Mouse (Mus musculus): Measurements from ENCODE around the gene Rgl2. TPM values are rescaled to one million over a fixed set of nuclear protein-coding genes. Genes with fewer than 3 reads are reported as not detected.
"Not testable (repeated sequence)": the region's sequence is repeated elsewhere in the genome, so short reads cannot be mapped to it uniquely, and the experiment has no call there.

Gene Rgl2
- total and polyA plus RNA-seq, 2 experiments from 2014 or later, result 38.2 to 83.0 TPM

GRCm38 (mm10) chr17:33978631-33979031 lies 49.3 kb downstream of the Rgl2 start:
- peak overlapping the region; percentile 45 for H3K4me2 ChIP-seq (ENCODE audit: low read depth, low read length, poor library complexity, severe bottlenecking)
- peaks cover 36% of the 10 kb centered on the region for H3K27me3 ChIP-seq (ENCODE audit: insufficient read depth, low read length)
- DNase-seq (ENCODE audit: low spot score), result peak; percentile 35
- no peaks in the 10 kb centered on the region for H3K36me3 ChIP-seq (ENCODE audit: insufficient read depth, low read length)
- H3K9ac ChIP-seq (replicated peaks; ENCODE audit: low read length, poor library complexity, severe bottlenecking), result no peak overlapping the region
- no peaks in the 10 kb centered on the region for H3K9me3 ChIP-seq (ENCODE audit: low read length)
- H3K4me3 ChIP-seq (ENCODE audit: low read depth, low read length), result peak overlapping the region; percentile 36
- WGBS, result 2% methylated on average over 17 of the region's 17 CpGs
- ATAC-seq (ENCODE audit: low FRiP score), result 0 out of 2 replicates have a peak, but pooled peaks have one; percentile 7
- no peaks in the 10 kb centered on the region for H3K4me1 ChIP-seq (ENCODE audit: insufficient read depth, low read length)
- no peak overlapping the region for H3K27ac ChIP-seq (ENCODE audit: low read depth, low read length)
- TF ChIP-seq CTCF (IDR thresholded peaks at IDR 0.05), result no peak

- no peak overlapping the region for H3K27ac ChIP-seq (ENCODE audit: low read depth, low read length)
- H3K4me2 ChIP-seq (ENCODE audit: low read depth, low read length, poor library complexity, severe bottlenecking), result no peak overlapping the region
- no peaks in the 10 kb centered on the region for H3K36me3 ChIP-seq (ENCODE audit: insufficient read depth, low read length)
- H3K9me3 ChIP-seq (ENCODE audit: low read length), result no peaks in the 10 kb centered on the region
- peaks cover 30% of the 10 kb centered on the region for H3K27me3 ChIP-seq (ENCODE audit: insufficient read depth, low read length)
- DNase-seq (ENCODE audit: low spot score), result no peak
- no peaks in the 10 kb centered on the region for H3K4me1 ChIP-seq (ENCODE audit: insufficient read depth, low read length)
- H3K4me3 ChIP-seq (ENCODE audit: low read depth, low read length), result no peak overlapping the region
- 77% methylated on average over 6 of the region's 6 CpGs for WGBS
- no peak for TF ChIP-seq CTCF (IDR thresholded peaks at IDR 0.05)
- no peak for ATAC-seq (ENCODE audit: low FRiP score)
- no peak overlapping the region for H3K9ac ChIP-seq (replicated peaks; ENCODE audit: low read length, poor library complexity, severe bottlenecking)
These were observed 50.2 kb downstream of the Rgl2 start for GRCm38 (mm10) chr17:33979512-33980050.

GRCm38 (mm10) chr17:33980181-33981035 lies 51.1 kb downstream of the Rgl2 start:
- DNase-seq (ENCODE audit: low spot score) (no peak), ATAC-seq (ENCODE audit: low FRiP score) (peak; percentile 28; the same call in 1 of the 2 replicates)
- Histone ChIP-seq H3K36me3 (ENCODE audit: insufficient read depth, low read length) (no peaks in the 10 kb centered on the region), H3K4me1 (ENCODE audit: insufficient read depth, low read length) (no peaks in the 10 kb centered on the region), H3K9me3 (ENCODE audit: low read length) (no peaks in the 10 kb centered on the region), H3K27me3 (ENCODE audit: insufficient read depth, low read length) (peaks cover 30% of the 10 kb centered on the region), H3K9ac (replicated peaks; ENCODE audit: low read length, poor library complexity, severe bottlenecking) (no peak overlapping the region), H3K4me3 (ENCODE audit: low read depth, low read length) (no peak overlapping the region), H3K27ac (ENCODE audit: low read depth, low read length) (peak overlapping the region; percentile 65; the same call in 1 of the 2 replicates), H3K4me2 (ENCODE audit: low read depth, low read length, poor library complexity, severe bottlenecking) (peak overlapping the region; percentile 20; the same call in 1 of the 2 replicates)
- TF ChIP-seq CTCF (IDR thresholded peaks at IDR 0.05), result no peak
- 76% methylated on average over 19 of the region's 19 CpGs for WGBS

GRCm38 (mm10) chr17:33981192-33981909 lies 52.0 kb downstream of the Rgl2 start:
- not testable (repeated sequence) for H3K36me3 ChIP-seq (ENCODE audit: insufficient read depth, low read length); H3K4me1 ChIP-seq (ENCODE audit: insufficient read depth, low read length); H3K9me3 ChIP-seq (ENCODE audit: low read length)
- 1% methylated on average over 27 of the region's 27 CpGs for WGBS
- DNase-seq (ENCODE audit: low spot score), result peak; percentile 98
- peak overlapping the region; percentile 46 for H3K4me3 ChIP-seq (ENCODE audit: low read depth, low read length)
- peak; percentile 81 for TF ChIP-seq CTCF (IDR thresholded peaks at IDR 0.05)
- peak; percentile 94 for ATAC-seq (ENCODE audit: low FRiP score)
- H3K27me3 ChIP-seq (ENCODE audit: insufficient read depth, low read length), result peaks cover 28% of the 10 kb centered on the region
- peak overlapping the region; percentile 49 for H3K4me2 ChIP-seq (ENCODE audit: low read depth, low read length, poor library complexity, severe bottlenecking)
- H3K9ac ChIP-seq (replicated peaks; ENCODE audit: low read length, poor library complexity, severe bottlenecking), result peak overlapping the region; percentile 55; the same call in 1 of the 2 replicates
- H3K27ac ChIP-seq (ENCODE audit: low read depth, low read length), result peak overlapping the region; percentile 81

GRCm38 (mm10) chr17:33982136-33982535 lies 52.8 kb downstream of the Rgl2 start:
- not testable (repeated sequence) for H3K9me3 ChIP-seq (ENCODE audit: low read length); ATAC-seq (ENCODE audit: low FRiP score); H3K36me3 ChIP-seq (ENCODE audit: insufficient read depth, low read length); H3K4me1 ChIP-seq (ENCODE audit: insufficient read depth, low read length); H3K9ac ChIP-seq (replicated peaks; ENCODE audit: low read length, poor library complexity, severe bottlenecking)
- 15% methylated on average over 8 of the region's 8 CpGs for WGBS
- peak overlapping the region; percentile 81; the same call in 1 of the 2 replicates for H3K27ac ChIP-seq (ENCODE audit: low read depth, low read length)
- H3K27me3 ChIP-seq (ENCODE audit: insufficient read depth, low read length), result peaks cover 20% of the 10 kb centered on the region
- H3K4me3 ChIP-seq (ENCODE audit: low read depth, low read length), result peak overlapping the region; percentile 46
- peak; percentile 60 for DNase-seq (ENCODE audit: low spot score)
- H3K4me2 ChIP-seq (ENCODE audit: low read depth, low read length, poor library complexity, severe bottlenecking), result peak overlapping the region; percentile 49
- TF ChIP-seq CTCF (IDR thresholded peaks at IDR 0.05), result peak; percentile 90

Small RNA genes within 50 kb of the gene (microRNA-seq; reads per million reads assigned to microRNA genes)
- gene Gm27740 (ENCODE audit: borderline number of aligned reads), result not detected

Other genes starting within 250 kb of the Rgl2 start
- 48.7 and 58.1 TPM in 2 replicates for gene Hnrnpm, start 242.7 kb upstream of the Rgl2 start, total RNA-seq (2014; rRNA removed)
- 113 and 124 TPM in 2 replicates for gene Hnrnpm, start 242.7 kb upstream of the Rgl2 start, polyA plus RNA-seq (2015; fragmentation: Nextera tagmentation; extraction: Ambion mirVana)
- 90.1 and 100 TPM in 2 replicates for gene March2, start 210.9 kb upstream of the Rgl2 start, total RNA-seq (2014; rRNA removed)
- 65.2 and 65.9 TPM in 2 replicates for gene March2, start 210.9 kb upstream of the Rgl2 start, polyA plus RNA-seq (2015; fragmentation: Nextera tagmentation; extraction: Ambion mirVana)
- 120 and 158 TPM in 2 replicates for gene Rab11b, start 169.0 kb upstream of the Rgl2 start, total RNA-seq (2014; rRNA removed)
- gene Rab11b, start 169.0 kb upstream of the Rgl2 start, polyA plus RNA-seq (2015; fragmentation: Nextera tagmentation; extraction: Ambion mirVana), result 607 and 619 TPM in 2 replicates
- gene Angptl4, start 147.7 kb upstream of the Rgl2 start, total RNA-seq (2014; rRNA removed), result 21.4 and 22.5 TPM in 2 replicates
- 27.5 and 33.5 TPM in 2 replicates for gene Angptl4, start 147.7 kb upstream of the Rgl2 start, polyA plus RNA-seq (2015; fragmentation: Nextera tagmentation; extraction: Ambion mirVana)
- 19.8 and 38.4 TPM in 2 replicates for gene Kank3, start 119.0 kb upstream of the Rgl2 start, total RNA-seq (2014; rRNA removed)
- 46.2 and 50.0 TPM in 2 replicates for gene Kank3, start 119.0 kb upstream of the Rgl2 start, polyA plus RNA-seq (2015; fragmentation: Nextera tagmentation; extraction: Ambion mirVana)
- gene Rps28, start 105.0 kb upstream of the Rgl2 start, total RNA-seq (2014; rRNA removed), result 348 and 379 TPM in 2 replicates
- 513 and 564 TPM in 2 replicates for gene Rps28, start 105.0 kb upstream of the Rgl2 start, polyA plus RNA-seq (2015; fragmentation: Nextera tagmentation; extraction: Ambion mirVana)
- 211 and 345 TPM in 2 replicates for gene Ndufa7, start 105.0 kb upstream of the Rgl2 start, total RNA-seq (2014; rRNA removed)
- 501 and 560 TPM in 2 replicates for gene Ndufa7, start 105.0 kb upstream of the Rgl2 start, polyA plus RNA-seq (2015; fragmentation: Nextera tagmentation; extraction: Ambion mirVana)
- gene Cd320, start 86.5 kb upstream of the Rgl2 start, total RNA-seq (2014; rRNA removed), result 24.4 and 26.7 TPM in 2 replicates
- 46.8 and 50.0 TPM in 2 replicates for gene Cd320, start 86.5 kb upstream of the Rgl2 start, polyA plus RNA-seq (2015; fragmentation: Nextera tagmentation; extraction: Ambion mirVana)
- not detected in 2 replicates for gene Gm7029, start 55.7 kb upstream of the Rgl2 start, total RNA-seq (2014; rRNA removed)
- not detected in 2 replicates for gene Gm7029, start 55.7 kb upstream of the Rgl2 start, polyA plus RNA-seq (2015; fragmentation: Nextera tagmentation; extraction: Ambion mirVana)
- 4.3 and 5.0 TPM in 2 replicates for gene Kifc1, start 38.9 kb upstream of the Rgl2 start, total RNA-seq (2014; rRNA removed)
- 1.4 and 2.2 TPM in 2 replicates for gene Kifc1, start 38.9 kb upstream of the Rgl2 start, polyA plus RNA-seq (2015; fragmentation: Nextera tagmentation; extraction: Ambion mirVana)
- 0.22 and 0.33 TPM in 2 replicates for gene Platr17, start 24.4 kb upstream of the Rgl2 start, total RNA-seq (2014; rRNA removed)
- 1.4 and 1.5 TPM in 2 replicates for gene Platr17, start 24.4 kb upstream of the Rgl2 start, polyA plus RNA-seq (2015; fragmentation: Nextera tagmentation; extraction: Ambion mirVana)
- 52.3 and 55.7 TPM in 2 replicates for gene Daxx, start 20.1 kb upstream of the Rgl2 start, total RNA-seq (2014; rRNA removed)
- 42.9 and 44.3 TPM in 2 replicates for gene Daxx, start 20.1 kb upstream of the Rgl2 start, polyA plus RNA-seq (2015; fragmentation: Nextera tagmentation; extraction: Ambion mirVana)
- gene Tapbp, start 13.6 kb upstream of the Rgl2 start, total RNA-seq (2014; rRNA removed), result 41.4 and 44.4 TPM in 2 replicates
- gene Tapbp, start 13.6 kb upstream of the Rgl2 start, polyA plus RNA-seq (2015; fragmentation: Nextera tagmentation; extraction: Ambion mirVana), result 29.0 and 29.1 TPM in 2 replicates
- gene Zbtb22, start 13.6 kb upstream of the Rgl2 start, total RNA-seq (2014; rRNA removed), result 44.3 and 50.9 TPM in 2 replicates
- 18.5 and 18.6 TPM in 2 replicates for gene Zbtb22, start 13.6 kb upstream of the Rgl2 start, polyA plus RNA-seq (2015; fragmentation: Nextera tagmentation; extraction: Ambion mirVana)
- gene Pfdn6, start 10.8 kb downstream of the Rgl2 start, total RNA-seq (2014; rRNA removed), result 47.9 and 60.9 TPM in 2 replicates
- 170 and 185 TPM in 2 replicates for gene Pfdn6, start 10.8 kb downstream of the Rgl2 start, polyA plus RNA-seq (2015; fragmentation: Nextera tagmentation; extraction: Ambion mirVana)
- gene Wdr46, start 11.1 kb downstream of the Rgl2 start, total RNA-seq (2014; rRNA removed), result 14.3 and 15.7 TPM in 2 replicates
- 14.6 and 17.3 TPM in 2 replicates for gene Wdr46, start 11.1 kb downstream of the Rgl2 start, polyA plus RNA-seq (2015; fragmentation: Nextera tagmentation; extraction: Ambion mirVana)
- 8.6 and 14.1 TPM in 2 replicates for gene B3galt4, start 21.9 kb downstream of the Rgl2 start, total RNA-seq (2014; rRNA removed)
- gene B3galt4, start 21.9 kb downstream of the Rgl2 start, polyA plus RNA-seq (2015; fragmentation: Nextera tagmentation; extraction: Ambion mirVana), result 11.1 and 14.0 TPM in 2 replicates
- 39.5 and 46.1 TPM in 2 replicates for gene Vps52, start 26.3 kb downstream of the Rgl2 start, total RNA-seq (2014; rRNA removed)
- 65.8 and 68.6 TPM in 2 replicates for gene Vps52, start 26.3 kb downstream of the Rgl2 start, polyA plus RNA-seq (2015; fragmentation: Nextera tagmentation; extraction: Ambion mirVana)
- 742 and 975 TPM in 2 replicates for gene Rps18, start 26.5 kb downstream of the Rgl2 start, total RNA-seq (2014; rRNA removed)
- 751 and 769 TPM in 2 replicates for gene Rps18, start 26.5 kb downstream of the Rgl2 start, polyA plus RNA-seq (2015; fragmentation: Nextera tagmentation; extraction: Ambion mirVana)
- 19.0 and 21.2 TPM in 2 replicates for gene H2-K1, start 70.8 kb downstream of the Rgl2 start, total RNA-seq (2014; rRNA removed)
- 17.0 and 22.2 TPM in 2 replicates for gene H2-K1, start 70.8 kb downstream of the Rgl2 start, polyA plus RNA-seq (2015; fragmentation: Nextera tagmentation; extraction: Ambion mirVana)
- gene Ring1, start 95.1 kb downstream of the Rgl2 start, total RNA-seq (2014; rRNA removed), result 19.5 and 23.4 TPM in 2 replicates
- 17.3 and 19.5 TPM in 2 replicates for gene Ring1, start 95.1 kb downstream of the Rgl2 start, polyA plus RNA-seq (2015; fragmentation: Nextera tagmentation; extraction: Ambion mirVana)
- 58.4 and 67.6 TPM in 2 replicates for gene H2-Ke6, start 98.5 kb downstream of the Rgl2 start, total RNA-seq (2014; rRNA removed)
- gene H2-Ke6, start 98.5 kb downstream of the Rgl2 start, polyA plus RNA-seq (2015; fragmentation: Nextera tagmentation; extraction: Ambion mirVana), result 53.6 and 54.7 TPM in 2 replicates
- 170 and 229 TPM in 2 replicates for gene Slc39a7, start 102.1 kb downstream of the Rgl2 start, total RNA-seq (2014; rRNA removed)
- gene Slc39a7, start 102.1 kb downstream of the Rgl2 start, polyA plus RNA-seq (2015; fragmentation: Nextera tagmentation; extraction: Ambion mirVana), result 152 and 156 TPM in 2 replicates
- gene Rxrb, start 102.3 kb downstream of the Rgl2 start, total RNA-seq (2014; rRNA removed), result 53.6 and 61.2 TPM in 2 replicates
- gene Rxrb, start 102.3 kb downstream of the Rgl2 start, polyA plus RNA-seq (2015; fragmentation: Nextera tagmentation; extraction: Ambion mirVana), result 52.7 and 53.7 TPM in 2 replicates
- 17.9 and 24.3 TPM in 2 replicates for gene Col11a2, start 109.9 kb downstream of the Rgl2 start, total RNA-seq (2014; rRNA removed)
- 4.1 and 4.6 TPM in 2 replicates for gene Col11a2, start 109.9 kb downstream of the Rgl2 start, polyA plus RNA-seq (2015; fragmentation: Nextera tagmentation; extraction: Ambion mirVana)
- gene H2-Oa, start 162.8 kb downstream of the Rgl2 start, total RNA-seq (2014; rRNA removed), result not detected in 2 replicates
- 0.23 TPM in 1 of 2 replicates, not detected in the other for gene H2-Oa, start 162.8 kb downstream of the Rgl2 start, polyA plus RNA-seq (2015; fragmentation: Nextera tagmentation; extraction: Ambion mirVana)
- gene H2-DMa, start 190.0 kb downstream of the Rgl2 start, total RNA-seq (2014; rRNA removed), result 23.8 and 39.0 TPM in 2 replicates
- 24.8 and 26.1 TPM in 2 replicates for gene H2-DMa, start 190.0 kb downstream of the Rgl2 start, polyA plus RNA-seq (2015; fragmentation: Nextera tagmentation; extraction: Ambion mirVana)
- gene Brd2, start 193.1 kb downstream of the Rgl2 start, total RNA-seq (2014; rRNA removed), result 219 and 233 TPM in 2 replicates
- 107 and 124 TPM in 2 replicates for gene Brd2, start 193.1 kb downstream of the Rgl2 start, polyA plus RNA-seq (2015; fragmentation: Nextera tagmentation; extraction: Ambion mirVana)
- gene H2-DMb2, start 213.8 kb downstream of the Rgl2 start, total RNA-seq (2014; rRNA removed), result 0.16 and 0.47 TPM in 2 replicates
- 1.4 and 1.6 TPM in 2 replicates for gene H2-DMb2, start 213.8 kb downstream of the Rgl2 start, polyA plus RNA-seq (2015; fragmentation: Nextera tagmentation; extraction: Ambion mirVana)
- 0.47 and 4.7 TPM in 2 replicates for gene H2-DMb1, start 223.5 kb downstream of the Rgl2 start, total RNA-seq (2014; rRNA removed)
- 1.6 and 2.3 TPM in 2 replicates for gene H2-DMb1, start 223.5 kb downstream of the Rgl2 start, polyA plus RNA-seq (2015; fragmentation: Nextera tagmentation; extraction: Ambion mirVana)

All from midbrain, postnatal 0 days (tissue).